Mouse (Mus musculus) cerebellum, adult 9-10 months (tissue): ENCODE results near the gene Kbtbd13.
"Not testable (repeated sequence)": the region's sequence is repeated elsewhere in the genome, so short reads cannot be mapped to it uniquely, and the experiment has no call there.

Source experiments
- DNase-seq: peaks from one replicate; pipeline ENCODE4 v3.0.0; 2022

Kbtbd13 gene

DNA sequence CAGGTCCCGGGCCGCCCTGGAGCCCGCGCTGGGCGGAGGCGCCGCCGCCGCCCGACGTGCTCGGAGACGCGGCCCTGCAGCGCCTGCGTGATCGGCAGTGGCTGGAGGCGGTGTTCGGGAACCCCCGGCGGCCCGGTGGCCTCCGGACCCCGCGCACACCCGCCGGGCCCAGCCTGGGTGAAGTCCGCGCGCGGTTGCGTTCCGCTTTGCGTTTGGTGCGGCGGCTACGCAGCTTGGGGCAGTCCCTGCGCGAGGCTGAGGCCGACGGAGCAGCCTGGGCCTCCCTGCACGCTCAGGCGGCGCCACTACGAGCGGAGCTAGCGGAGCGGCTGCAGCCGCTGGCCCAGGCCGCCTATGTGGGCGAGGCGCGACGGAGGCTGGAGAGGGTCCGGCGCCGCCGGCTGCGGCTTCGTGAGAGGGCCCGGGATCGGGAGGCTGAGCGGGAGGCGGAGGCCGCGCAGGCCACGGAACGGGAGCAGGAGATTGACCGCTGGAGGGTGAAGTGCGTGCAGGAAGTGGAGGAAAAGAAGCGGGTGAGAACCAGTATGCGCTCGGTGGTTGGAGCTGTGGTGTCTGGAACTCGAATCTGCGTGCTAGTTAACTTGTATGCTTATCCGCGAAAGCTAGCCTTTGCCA, 44.9 kb downstream of the Kbtbd13 start:
- DNase-seq, result peak; percentile 32

GRCm38 (mm10) chr9:65345854-65346475, 45.5 kb downstream of the Kbtbd13 start, which contains the start of gene Pdcd7:
Gene Pdcd7, plus strand, starts transcription at chr9:65346104.
- DNase-seq, result peak; percentile 97

GRCm38 (mm10) chr9:65345439-65345838, 46.0 kb downstream of the Kbtbd13 start:
- not testable (repeated sequence) for DNase-seq

DNA sequence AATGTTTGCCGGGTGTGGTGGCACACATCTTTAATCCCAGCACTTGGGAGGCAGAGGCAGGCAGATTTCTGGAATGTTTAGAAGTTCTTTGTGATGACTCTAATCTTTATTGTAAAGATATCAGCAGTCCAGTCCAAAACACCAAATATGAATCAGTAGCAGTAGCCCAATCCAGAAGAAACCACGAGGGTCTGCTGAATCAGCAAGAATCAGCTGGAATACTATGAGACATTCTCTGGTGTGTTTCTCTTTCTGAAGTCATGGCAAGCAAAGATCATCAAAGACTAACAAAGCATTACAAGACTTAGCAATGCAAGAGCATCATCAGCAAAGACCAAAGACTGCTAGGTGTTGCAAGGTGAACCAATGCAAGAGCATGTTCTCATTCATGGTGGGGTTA, 51.0 kb downstream of the Kbtbd13 start:
- no peak for DNase-seq

GRCm38 (mm10) chr9:65339146-65339545, 52.3 kb downstream of the Kbtbd13 start:
- no peak for DNase-seq
